Mouse (Mus musculus): Measurements from ENCODE around the gene Jagn1. TPM values are rescaled to one million over a fixed set of nuclear protein-coding genes. Genes with fewer than 3 reads are reported as not detected.

The Jagn1 gene
- polyA plus RNA-seq, 1 experiment from 2014 or later, result 75.9 TPM

DNA sequence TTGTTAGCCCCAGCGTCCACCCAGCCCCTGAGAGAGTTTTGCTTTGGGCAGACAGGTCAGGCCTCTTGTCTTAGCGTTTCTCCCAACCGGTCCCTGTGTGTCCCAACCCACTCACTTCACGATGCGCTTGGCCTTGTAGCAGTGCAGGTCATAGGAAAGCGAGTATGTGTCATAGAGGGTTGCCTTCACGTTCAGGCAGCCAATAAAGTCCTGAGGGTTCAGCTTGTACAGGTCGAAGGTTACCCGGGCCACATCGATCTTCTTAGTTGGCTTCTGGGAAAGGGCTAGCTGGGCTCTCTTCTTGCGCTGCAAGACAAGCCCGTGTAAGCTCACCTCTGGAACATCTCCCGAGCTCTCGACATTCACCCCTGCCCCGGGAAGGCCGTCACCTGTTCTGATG lies 14.4 kb upstream of the Jagn1 start:
- no peaks in the 10 kb centered on the region for H3K27me3 ChIP-seq (replicated peaks; ENCODE audit: control insufficient read depth, insufficient read depth, low read length)
- H3K9me3 ChIP-seq (ENCODE audit: control insufficient read depth, low read length), result no peaks in the 10 kb centered on the region
- ATAC-seq (ENCODE audit: low read depth) (no peak), DNase-seq (ENCODE audit: low spot score) (no peak)
- 86% methylated on average over 16 of the region's 16 CpGs for WGBS
- H3K4me1 ChIP-seq (ENCODE audit: control insufficient read depth, insufficient read depth, low read length), result no peaks in the 10 kb centered on the region
- H3K9ac ChIP-seq (ENCODE audit: low read depth, low read length), result no peak overlapping the region
- no peak overlapping the region for H3K4me2 ChIP-seq (ENCODE audit: low read depth, low read length)
- no peak overlapping the region for H3K4me3 ChIP-seq (ENCODE audit: low read depth, low read length)
- no peaks in the 10 kb centered on the region for H3K36me3 ChIP-seq (ENCODE audit: control insufficient read depth, insufficient read depth, low read length)
- no peak overlapping the region for H3K27ac ChIP-seq (replicated peaks; ENCODE audit: low read depth, low read length)

DNA sequence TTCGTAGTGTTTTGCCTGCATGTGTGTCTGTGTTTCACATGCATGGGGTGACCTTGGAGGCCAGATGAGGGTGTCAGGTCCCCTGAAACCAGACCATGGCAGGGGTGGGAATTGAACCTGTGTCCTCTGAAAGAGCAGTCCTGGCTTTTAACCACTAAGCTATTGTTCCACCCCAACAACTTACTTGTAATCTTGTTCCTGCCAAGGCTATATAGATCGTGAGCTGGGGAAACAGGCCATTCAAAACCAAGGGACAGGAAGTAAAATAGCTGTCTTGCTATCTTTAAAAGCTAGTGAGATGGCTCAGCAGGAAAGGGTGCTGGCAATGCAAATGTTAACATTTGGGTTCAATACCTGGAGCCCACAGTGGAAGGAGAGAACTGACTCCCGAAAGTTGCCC lies 12.4 kb upstream of the Jagn1 start:
- ATAC-seq (ENCODE audit: low read depth) (no peak), DNase-seq (ENCODE audit: low spot score) (no peak)
- H3K4me1 ChIP-seq (ENCODE audit: control insufficient read depth, insufficient read depth, low read length), result no peaks in the 10 kb centered on the region
- no peak overlapping the region for H3K9ac ChIP-seq (ENCODE audit: low read depth, low read length)
- no peak overlapping the region for H3K4me2 ChIP-seq (ENCODE audit: low read depth, low read length)
- H3K27ac ChIP-seq (replicated peaks; ENCODE audit: low read depth, low read length), result no peak overlapping the region
- H3K27me3 ChIP-seq (replicated peaks; ENCODE audit: control insufficient read depth, insufficient read depth, low read length), result no peaks in the 10 kb centered on the region
- H3K4me3 ChIP-seq (ENCODE audit: low read depth, low read length), result no peak overlapping the region
- H3K9me3 ChIP-seq (ENCODE audit: control insufficient read depth, low read length), result no peaks in the 10 kb centered on the region
- 69% methylated on average over 3 of the region's 3 CpGs for WGBS
- no peaks in the 10 kb centered on the region for H3K36me3 ChIP-seq (ENCODE audit: control insufficient read depth, insufficient read depth, low read length)

DNA sequence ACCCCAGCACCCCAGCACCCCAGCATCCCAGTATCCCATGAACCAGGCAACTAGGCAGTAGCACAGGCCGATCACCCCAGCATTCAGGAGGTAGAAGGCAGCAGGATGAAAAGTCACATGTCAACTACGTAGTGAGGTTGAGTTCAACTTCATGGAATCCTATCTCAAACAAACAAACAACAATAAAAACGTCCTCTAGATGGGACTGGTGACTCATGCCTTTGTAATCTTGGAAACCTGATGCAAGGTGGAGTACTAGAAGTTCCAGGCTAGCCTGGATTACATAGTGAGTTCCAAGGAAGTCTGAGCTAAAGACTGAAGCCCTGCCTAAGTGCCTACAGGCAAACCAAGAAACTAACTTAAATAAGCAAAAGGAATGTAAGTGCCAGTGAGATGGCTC lies 11.5 kb upstream of the Jagn1 start:
- Histone ChIP-seq H3K36me3 (ENCODE audit: control insufficient read depth, insufficient read depth, low read length) (no peaks in the 10 kb centered on the region), H3K27me3 (replicated peaks; ENCODE audit: control insufficient read depth, insufficient read depth, low read length) (no peaks in the 10 kb centered on the region), H3K9me3 (ENCODE audit: control insufficient read depth, low read length) (no peaks in the 10 kb centered on the region), H3K27ac (replicated peaks; ENCODE audit: low read depth, low read length) (no peak overlapping the region), H3K9ac (ENCODE audit: low read depth, low read length) (no peak overlapping the region), H3K4me2 (ENCODE audit: low read depth, low read length) (no peak overlapping the region), H3K4me3 (ENCODE audit: low read depth, low read length) (no peak overlapping the region), H3K4me1 (ENCODE audit: control insufficient read depth, insufficient read depth, low read length) (no peaks in the 10 kb centered on the region)
- no peak for DNase-seq (ENCODE audit: low spot score)
- 57% methylated on average over 3 of the region's 3 CpGs for WGBS
- ATAC-seq (ENCODE audit: low read depth), result no peak

DNA sequence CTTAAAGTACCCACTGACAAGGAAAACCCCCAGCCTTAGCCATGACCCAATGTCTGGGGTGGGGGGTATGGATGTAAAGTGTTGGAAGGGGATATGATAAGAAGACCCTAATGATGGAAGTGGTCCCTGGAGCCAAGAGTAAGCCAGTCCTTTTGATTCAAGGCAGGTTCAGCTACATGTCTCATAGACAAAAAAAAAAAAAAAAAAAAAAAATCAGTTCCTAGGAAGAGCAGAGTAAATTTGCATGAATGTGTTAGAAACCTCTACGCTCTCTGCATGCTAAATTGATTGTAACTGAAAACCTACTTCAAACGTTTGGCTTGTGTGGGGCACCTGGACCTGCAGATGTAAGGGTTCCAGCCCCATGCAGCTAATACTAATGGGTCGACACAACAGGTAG lies 10.6 kb upstream of the Jagn1 start:
- Histone ChIP-seq H3K27ac (replicated peaks; ENCODE audit: low read depth, low read length) (no peak overlapping the region), H3K36me3 (ENCODE audit: control insufficient read depth, insufficient read depth, low read length) (no peaks in the 10 kb centered on the region), H3K9ac (ENCODE audit: low read depth, low read length) (no peak overlapping the region), H3K9me3 (ENCODE audit: control insufficient read depth, low read length) (no peaks in the 10 kb centered on the region), H3K4me2 (ENCODE audit: low read depth, low read length) (no peak overlapping the region), H3K4me1 (ENCODE audit: control insufficient read depth, insufficient read depth, low read length) (no peaks in the 10 kb centered on the region), H3K4me3 (ENCODE audit: low read depth, low read length) (no peak overlapping the region), H3K27me3 (replicated peaks; ENCODE audit: control insufficient read depth, insufficient read depth, low read length) (no peaks in the 10 kb centered on the region)
- DNase-seq (ENCODE audit: low spot score) (no peak), ATAC-seq (ENCODE audit: low read depth) (no peak)
- WGBS, result 48% methylated on average over 3 of the region's 3 CpGs

DNA sequence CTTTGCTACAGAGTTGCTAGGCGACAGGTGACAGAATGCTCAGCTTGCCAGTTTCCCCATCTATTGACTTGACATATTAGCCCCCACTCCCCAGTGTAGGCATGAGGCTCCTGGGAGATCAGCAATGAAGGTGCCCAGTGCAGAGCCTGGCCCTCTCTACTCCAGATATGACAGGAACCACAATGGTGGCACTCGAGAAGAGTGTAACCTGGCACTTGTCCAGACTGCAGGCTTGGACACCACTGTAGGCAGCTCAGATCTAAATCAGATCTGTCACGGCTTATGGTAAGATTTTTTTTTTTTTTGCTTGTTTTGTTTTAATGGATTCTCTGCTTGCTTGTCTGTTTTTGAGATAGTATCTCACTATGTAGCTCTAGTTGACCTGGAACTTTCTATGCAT lies 8.7 kb upstream of the Jagn1 start:
- DNase-seq (ENCODE audit: low spot score) (no peak), ATAC-seq (ENCODE audit: low read depth) (no peak)
- H3K9me3 ChIP-seq (ENCODE audit: control insufficient read depth, low read length), result no peaks in the 10 kb centered on the region
- no peaks in the 10 kb centered on the region for H3K27me3 ChIP-seq (replicated peaks; ENCODE audit: control insufficient read depth, insufficient read depth, low read length)
- no peaks in the 10 kb centered on the region for H3K36me3 ChIP-seq (ENCODE audit: control insufficient read depth, insufficient read depth, low read length)
- no peak overlapping the region for H3K27ac ChIP-seq (replicated peaks; ENCODE audit: low read depth, low read length)
- H3K4me1 ChIP-seq (ENCODE audit: control insufficient read depth, insufficient read depth, low read length), result no peaks in the 10 kb centered on the region
- H3K4me2 ChIP-seq (ENCODE audit: low read depth, low read length), result no peak overlapping the region
- H3K4me3 ChIP-seq (ENCODE audit: low read depth, low read length), result no peak overlapping the region
- no peak overlapping the region for H3K9ac ChIP-seq (ENCODE audit: low read depth, low read length)
- 70% methylated on average over 3 of the region's 3 CpGs for WGBS

DNA sequence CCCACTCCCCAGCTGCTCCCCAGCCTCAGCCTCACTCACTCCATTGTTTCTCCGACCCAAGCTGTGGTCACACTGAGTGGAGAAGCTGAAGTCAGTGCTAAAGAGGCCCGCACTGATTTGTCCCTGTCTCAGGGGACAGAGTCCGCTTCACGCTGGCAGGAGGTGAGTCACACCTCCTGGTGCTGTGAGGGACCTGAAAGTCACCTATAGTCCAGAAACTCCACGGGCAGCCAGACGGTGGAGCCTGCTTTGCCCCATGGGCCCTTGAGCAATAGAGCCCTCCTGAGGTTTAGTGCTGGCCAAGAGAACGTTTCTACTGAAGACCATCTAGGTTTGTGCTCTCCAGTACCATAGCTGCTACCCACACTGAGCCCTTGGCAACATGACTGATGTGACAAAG lies 7.7 kb upstream of the Jagn1 start:
- no peaks in the 10 kb centered on the region for H3K27me3 ChIP-seq (replicated peaks; ENCODE audit: control insufficient read depth, insufficient read depth, low read length)
- no peak overlapping the region for H3K4me2 ChIP-seq (ENCODE audit: low read depth, low read length)
- ATAC-seq (ENCODE audit: low read depth), result no peak
- 66% methylated on average over 7 of the region's 7 CpGs for WGBS
- H3K4me1 ChIP-seq (ENCODE audit: control insufficient read depth, insufficient read depth, low read length), result no peaks in the 10 kb centered on the region
- no peak overlapping the region for H3K27ac ChIP-seq (replicated peaks; ENCODE audit: low read depth, low read length)
- H3K36me3 ChIP-seq (ENCODE audit: control insufficient read depth, insufficient read depth, low read length), result no peaks in the 10 kb centered on the region
- no peaks in the 10 kb centered on the region for H3K9me3 ChIP-seq (ENCODE audit: control insufficient read depth, low read length)
- no peak overlapping the region for H3K9ac ChIP-seq (ENCODE audit: low read depth, low read length)
- DNase-seq (ENCODE audit: low spot score), result no peak
- no peak overlapping the region for H3K4me3 ChIP-seq (ENCODE audit: low read depth, low read length)

DNA sequence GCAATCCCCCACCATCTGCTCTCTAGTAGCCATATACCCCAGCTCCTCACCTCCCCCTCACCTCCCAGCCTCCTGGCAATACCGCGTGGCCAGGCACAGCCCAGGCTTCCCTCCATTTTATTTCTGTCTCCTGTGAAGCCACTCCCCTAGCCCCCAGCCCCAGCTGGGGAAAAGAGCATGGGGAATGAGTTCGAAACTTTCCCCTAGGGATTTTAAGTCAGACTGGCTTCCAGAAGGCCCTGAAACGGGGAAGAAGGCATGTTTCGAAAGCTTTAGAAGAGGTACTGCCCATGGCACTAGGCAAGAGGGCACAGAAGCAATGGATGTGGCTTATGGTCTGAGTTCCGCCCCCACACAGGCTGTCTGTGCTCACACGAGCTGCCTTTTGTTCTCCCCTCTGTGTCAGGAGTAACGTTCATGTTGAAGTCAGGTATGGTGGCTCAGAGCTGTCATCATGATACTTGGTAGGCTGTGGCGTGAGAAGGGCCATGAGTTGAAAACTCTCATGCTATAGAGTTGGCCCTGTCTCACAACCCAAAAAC lies 6.6 kb upstream of the Jagn1 start, which contains the start of gene Cidec:
Gene Cidec, minus strand, starts transcription at position 97 of the 542 bp plus-strand sequence.
- Histone ChIP-seq H3K27ac (replicated peaks; ENCODE audit: low read depth, low read length) (no peak within 1 kb of the TSS), H3K4me1 (ENCODE audit: control insufficient read depth, insufficient read depth, low read length) (no peaks in the 10 kb centered on the region), H3K9ac (ENCODE audit: low read depth, low read length) (no peak within 1 kb of the TSS), H3K4me3 (ENCODE audit: low read depth, low read length) (no peak within 1 kb of the TSS), H3K36me3 (ENCODE audit: control insufficient read depth, insufficient read depth, low read length) (no peaks in the 10 kb centered on the region), H3K4me2 (ENCODE audit: low read depth, low read length) (no peak within 1 kb of the TSS), H3K9me3 (ENCODE audit: control insufficient read depth, low read length) (no peaks in the 10 kb centered on the region), H3K27me3 (replicated peaks; ENCODE audit: control insufficient read depth, insufficient read depth, low read length) (no peaks in the 10 kb centered on the region)
- WGBS, result 82% methylated on average over 9 of the region's 9 CpGs
- DNase-seq (ENCODE audit: low spot score) (no peak), ATAC-seq (ENCODE audit: low read depth) (no peak)

DNA sequence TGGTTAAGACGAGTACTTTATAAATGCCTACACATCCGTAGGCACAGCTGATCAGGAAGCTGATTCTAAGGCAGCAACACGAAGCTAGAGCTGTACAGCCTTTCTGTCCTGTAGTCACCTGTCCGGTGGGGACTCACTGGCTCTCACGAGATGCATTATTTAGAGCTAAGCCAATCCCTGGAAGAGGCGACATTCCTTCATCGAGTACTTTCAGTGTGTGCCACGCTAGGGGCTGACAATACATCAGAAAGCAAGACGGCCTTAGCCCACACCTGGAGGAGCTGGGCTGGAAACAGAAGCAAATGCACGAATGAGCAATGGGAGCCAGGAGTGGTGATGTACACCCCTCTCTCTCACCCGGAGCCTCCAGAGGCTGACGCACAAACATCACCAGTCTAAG lies 5.2 kb upstream of the Jagn1 start:
- Histone ChIP-seq H3K27me3 (replicated peaks; ENCODE audit: control insufficient read depth, insufficient read depth, low read length) (no peaks in the 10 kb centered on the region), H3K9ac (ENCODE audit: low read depth, low read length) (no peak overlapping the region), H3K27ac (replicated peaks; ENCODE audit: low read depth, low read length) (no peak overlapping the region), H3K4me3 (ENCODE audit: low read depth, low read length) (no peak overlapping the region), H3K9me3 (ENCODE audit: control insufficient read depth, low read length) (no peaks in the 10 kb centered on the region), H3K36me3 (ENCODE audit: control insufficient read depth, insufficient read depth, low read length) (no peaks in the 10 kb centered on the region), H3K4me1 (ENCODE audit: control insufficient read depth, insufficient read depth, low read length) (no peaks in the 10 kb centered on the region), H3K4me2 (ENCODE audit: low read depth, low read length) (no peak overlapping the region)
- ATAC-seq (ENCODE audit: low read depth) (no peak), DNase-seq (ENCODE audit: low spot score) (no peak)
- 78% methylated on average over 12 of the region's 12 CpGs for WGBS

DNA sequence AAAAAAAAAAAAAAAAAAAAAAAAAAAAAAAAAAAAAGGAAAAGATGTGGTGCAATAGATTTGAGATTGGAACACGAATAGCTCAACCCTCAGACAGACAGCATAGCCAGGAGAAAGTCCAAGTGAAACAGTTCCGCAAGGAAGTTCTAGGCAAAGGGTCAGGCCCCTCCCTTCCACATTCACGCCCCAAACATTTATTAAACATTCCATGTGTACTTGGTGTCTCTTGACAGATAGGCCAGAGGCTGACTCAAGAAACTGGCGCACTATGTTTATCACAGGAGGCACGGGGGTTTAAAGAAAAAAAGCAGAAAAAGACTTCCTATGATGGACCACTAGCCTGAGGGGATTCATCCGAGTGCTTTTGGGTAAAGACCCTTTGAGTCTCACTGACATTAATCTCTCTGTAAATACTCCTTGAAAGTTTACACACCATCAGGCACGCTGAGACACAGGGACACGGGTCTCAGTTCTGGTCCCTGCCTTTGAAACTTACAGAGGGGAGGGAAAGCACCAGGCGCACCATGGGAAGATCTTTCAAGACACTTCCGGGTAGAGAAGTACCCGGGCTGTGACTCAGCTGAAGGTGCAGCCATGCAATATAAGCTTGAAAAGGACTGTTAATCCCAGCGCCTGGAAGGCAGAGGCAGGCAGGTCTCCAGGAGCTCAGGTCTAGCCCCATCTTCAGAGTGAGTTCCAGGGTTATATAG lies 3.5 kb upstream of the Jagn1 start:
- Histone ChIP-seq H3K4me1 (ENCODE audit: control insufficient read depth, insufficient read depth, low read length) (peaks cover 8% of the 10 kb centered on the region; the same call in 1 of the 2 replicates), H3K9ac (ENCODE audit: low read depth, low read length) (no peak overlapping the region), H3K9me3 (ENCODE audit: control insufficient read depth, low read length) (no peaks in the 10 kb centered on the region), H3K4me3 (ENCODE audit: low read depth, low read length) (no peak overlapping the region), H3K4me2 (ENCODE audit: low read depth, low read length) (no peak overlapping the region), H3K36me3 (ENCODE audit: control insufficient read depth, insufficient read depth, low read length) (no peaks in the 10 kb centered on the region), H3K27me3 (replicated peaks; ENCODE audit: control insufficient read depth, insufficient read depth, low read length) (no peaks in the 10 kb centered on the region), H3K27ac (replicated peaks; ENCODE audit: low read depth, low read length) (no peak overlapping the region)
- DNase-seq (ENCODE audit: low spot score), result no peak
- ATAC-seq (ENCODE audit: low read depth), result no peak
- 60% methylated on average over 12 of the region's 12 CpGs for WGBS

Data from embryonic facial prominence, embryonic 14.5 days (tissue).